2 mouse cellular contexts compared by ENCODE assay signal in the genomic region with DNA sequence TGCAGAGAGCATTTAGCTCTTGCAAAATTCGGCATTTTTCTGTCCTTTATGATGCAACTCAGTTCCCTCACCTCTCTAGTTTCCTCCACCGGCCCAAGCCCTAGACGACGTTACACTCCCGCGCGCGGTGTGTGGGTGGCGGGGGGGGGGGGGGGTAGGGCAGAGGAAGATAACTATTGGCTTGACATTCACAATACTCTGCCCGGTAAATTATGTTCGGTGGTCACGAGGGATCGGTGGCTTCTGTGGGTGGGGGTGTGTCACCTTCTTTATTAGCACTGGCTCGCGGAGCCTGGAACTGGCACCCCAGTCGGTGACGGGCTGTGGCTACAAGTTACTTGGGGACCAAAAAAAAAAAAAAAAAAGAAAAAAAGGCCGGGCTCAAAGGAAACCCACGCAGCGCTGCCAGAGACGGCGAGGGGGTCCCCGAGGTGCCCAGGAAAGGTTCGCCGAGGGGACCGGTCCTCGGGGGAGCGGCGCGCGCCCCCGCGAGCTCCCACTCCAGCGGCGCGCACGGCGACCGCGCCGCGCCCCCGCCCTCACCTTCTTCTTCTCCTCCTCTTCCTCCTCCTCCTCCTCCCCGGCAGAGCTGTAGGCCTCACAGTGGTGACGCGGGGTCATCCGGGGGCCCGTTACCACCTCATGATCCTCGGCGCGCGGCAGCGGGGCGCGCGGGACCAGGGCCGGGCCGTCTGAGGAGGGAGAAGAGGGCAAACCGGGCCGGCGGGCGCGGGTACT.
TF ChIP-seq lines count a peak whose summit lies in the region.

No protein-coding gene starts in this region.

TF ChIP-seq in C2C12, 6 proteins besides CTCF, POLR2A, EP300 and RAD21 (continued from another document):
- TF ChIP-seq MYOD1 (IDR thresholded peaks at IDR 0.05; ENCODE audit: control insufficient read depth, insufficient read length, low read depth) (no peak), MAX (IDR thresholded peaks at IDR 0.05) (no peak), MYOG (IDR thresholded peaks at IDR 0.05; ENCODE audit: control insufficient read depth, extremely low read depth, insufficient read length) (no peak), USF1 (IDR thresholded peaks at IDR 0.05; ENCODE audit: low read depth) (no peak), CEBPB (IDR thresholded peaks at IDR 0.05; ENCODE audit: low read depth) (peak; percentile 15)

TF ChIP-seq in myocyte, 11 proteins besides CTCF, POLR2A, EP300 and RAD21 (continued from another document):
- TF ChIP-seq CEBPB (IDR thresholded peaks at IDR 0.05; ENCODE audit: insufficient read depth, poor library complexity, severe bottlenecking): 0 out of 2 replicates have a peak, but pooled peaks have one; percentile 21
